Mouse (Mus musculus) lung, embryonic 14.5 days (tissue): ENCODE data around the gene Tekt4. TPM values are rescaled to one million over a fixed set of nuclear protein-coding genes. Genes with fewer than 3 reads are reported as not detected.
A peak's percentile ranks its signal among the peaks of the same experiment; 100 is the strongest.

Experiments
- ATAC-seq: fragments of 200-750 bp; cut with Nextera tagmentation; 2 replicates; pipeline ENCODE4 v1.8.0; 2017; ENCODE audit warnings: mild to moderate bottlenecking, moderate TSS enrichment, moderate library complexity; ENCODE audit not compliant: insufficient read depth
- DNase-seq: peaks from one replicate; pipeline ENCODE4 v3.0.0-alpha.2; 2015
- H3K27ac ChIP-seq: fragments of 300-500 bp; sonication (generic); 2 replicates; pipeline ENCODE4 v1.5.1; 2014; ENCODE audit warnings: low read depth, mild to moderate bottlenecking, moderate library complexity
- H3K27me3 ChIP-seq: fragments of 300-500 bp; sonication (generic); 2 replicates; pipeline ENCODE4 v1.6.1; 2014; ENCODE audit warnings: low read length, control low read depth; ENCODE audit not compliant: insufficient read depth
- H3K36me3 ChIP-seq: fragments of 300-500 bp; sonication (generic); 2 replicates; pipeline ENCODE4 v1.6.1; 2014; ENCODE audit warnings: control low read depth; ENCODE audit not compliant: insufficient read depth
- H3K4me1 ChIP-seq: fragments of 300-500 bp; sonication (generic); 2 replicates; pipeline ENCODE4 v1.6.1; 2014; ENCODE audit warnings: antibody characterized with exemption, control low read depth; ENCODE audit not compliant: insufficient read depth
- H3K4me2 ChIP-seq: fragments of 300-500 bp; sonication (generic); 2 replicates; pipeline ENCODE4 v1.6.1; 2014; ENCODE audit warnings: mild to moderate bottlenecking
- H3K4me3 ChIP-seq: fragments of 300-500 bp; sonication (generic); 2 replicates; pipeline ENCODE4 v1.5.1; 2014; ENCODE audit warnings: low read depth, low read length
- H3K9ac ChIP-seq: fragments of 300-500 bp; sonication (generic); 2 replicates; pipeline ENCODE4 v1.6.1; 2014
- H3K9me3 ChIP-seq: fragments of 300-500 bp; sonication (generic); 2 replicates; pipeline ENCODE4 v1.6.1; 2016; ENCODE audit warnings: low read depth, low read length, control low read depth
- CTCF ChIP-seq: IDR thresholded peaks from 2 replicates; pipeline ENCODE4 v1.5.1; 2016; ENCODE audit warnings: antibody characterized with exemption, low read depth
- WGBS: fragments of 180-500 bp; shearing (Covaris S2); extraction: QIAGEN DNeasy Blood & Tissue Kit; methylation state at CpG from one replicate; pipeline ENCODE4 v1.1.7; 2014; 5-methylcytosine and 5-hydroxymethylcytosine counted together
- polyA plus RNA-seq: library from polyadenylated mRNA; unstranded; fragments of >200 nt; fragmentation: Nextera tagmentation; extraction: Ambion mirVana; gene quantifications from 2 replicates; pipeline ENCODE4 v1.2.1, GENCODE M21; 2014

Gene Tekt4
- polyA plus RNA-seq, 1 experiment from 2014 or later, result 0.20 TPM

DNA sequence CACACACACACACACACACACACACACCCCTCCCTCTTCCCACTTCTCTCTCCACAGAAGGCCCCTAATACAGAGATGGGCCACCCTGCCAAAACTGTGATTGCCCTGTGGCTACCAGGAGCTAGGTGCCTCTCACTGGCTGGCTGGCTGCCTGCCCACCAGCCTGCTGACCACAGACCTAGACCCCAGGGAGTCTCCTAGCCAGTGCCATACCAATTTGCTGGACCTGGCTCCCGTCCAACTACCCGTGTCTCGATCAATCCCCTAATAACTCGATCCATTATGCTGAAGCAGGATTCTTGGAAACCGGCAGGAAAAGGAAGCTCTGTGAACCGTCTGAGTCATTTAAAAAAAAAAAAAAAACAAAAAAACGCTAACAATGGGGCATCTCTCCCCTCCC, 43.6 kb upstream of the Tekt4 start:
- 34% methylated on average over 7 of the region's 7 CpGs for WGBS
- no peak for ATAC-seq

DNA sequence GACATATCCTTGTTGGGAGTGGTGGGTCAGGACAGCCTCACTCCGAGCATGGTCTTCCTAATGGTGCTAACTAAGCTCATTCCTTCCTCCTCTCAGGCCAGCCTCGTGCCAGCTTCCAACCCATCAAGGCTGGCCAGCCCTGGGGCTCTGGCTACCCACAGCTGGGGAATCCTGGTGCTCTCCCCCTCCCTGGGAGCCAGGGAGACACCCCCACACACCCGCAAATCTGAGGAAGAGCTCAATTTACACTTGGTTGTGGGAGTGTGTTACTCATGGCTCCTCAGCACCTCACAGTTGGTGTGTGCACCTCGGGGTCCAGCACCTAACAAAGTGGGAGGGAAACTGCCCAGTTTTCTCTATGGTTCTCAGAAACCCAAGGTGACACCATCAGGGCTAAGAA, 43.2 kb upstream of the Tekt4 start:
- Histone ChIP-seq H3K4me2 (no peak overlapping the region), H3K9me3 (no peaks in the 10 kb centered on the region), H3K36me3 (no peaks in the 10 kb centered on the region), H3K27me3 (no peaks in the 10 kb centered on the region), H3K4me3 (no peak overlapping the region), H3K9ac (no peak overlapping the region), H3K27ac (no peak overlapping the region), H3K4me1 (peaks cover 16% of the 10 kb centered on the region)
- ATAC-seq, result no peak
- no peak for DNase-seq
- TF ChIP-seq CTCF, result no peak
- WGBS, result 49% methylated on average over 4 of the region's 4 CpGs

More for the DNA sequence above, 43.6 kb upstream of the Tekt4 start:
- H3K4me1 ChIP-seq, result peaks cover 12% of the 10 kb centered on the region
- DNase-seq, result no peak
- H3K4me3 ChIP-seq, result no peak overlapping the region
- H3K36me3 ChIP-seq, result no peaks in the 10 kb centered on the region
- H3K27ac ChIP-seq, result no peak overlapping the region
- no peak overlapping the region for H3K9ac ChIP-seq
- H3K27me3 ChIP-seq, result no peaks in the 10 kb centered on the region
- TF ChIP-seq CTCF, result no peak
- no peaks in the 10 kb centered on the region for H3K9me3 ChIP-seq
- no peak overlapping the region for H3K4me2 ChIP-seq

DNA sequence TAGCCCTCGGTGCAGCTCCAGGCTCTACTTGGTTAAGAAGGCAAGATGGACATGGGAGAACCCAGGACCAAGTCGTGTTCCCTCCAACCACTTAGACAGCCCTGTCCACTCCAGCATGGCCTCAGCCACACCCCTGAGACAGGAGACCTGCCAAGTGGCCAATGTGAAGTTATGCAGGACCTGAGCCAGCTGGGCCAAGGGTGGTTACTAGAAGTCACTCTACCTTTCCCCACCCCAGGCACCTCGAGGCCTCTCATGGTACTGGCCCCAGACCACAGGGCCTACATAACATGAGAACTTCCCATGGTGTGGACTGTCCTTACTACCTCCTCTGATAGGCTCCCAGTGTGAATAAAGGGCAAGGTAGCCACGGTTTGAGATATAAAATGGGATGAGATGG, 40.2 kb upstream of the Tekt4 start:
- 63% methylated on average over 4 of the region's 4 CpGs for WGBS
- H3K4me1 ChIP-seq, result peaks cover 29% of the 10 kb centered on the region
- H3K4me3 ChIP-seq, result no peak overlapping the region
- DNase-seq (no peak), ATAC-seq (no peak)
- no peak for TF ChIP-seq CTCF
- H3K36me3 ChIP-seq, result no peaks in the 10 kb centered on the region
- H3K9me3 ChIP-seq, result no peaks in the 10 kb centered on the region
- H3K9ac ChIP-seq, result no peak overlapping the region
- H3K27ac ChIP-seq, result no peak overlapping the region
- no peak overlapping the region for H3K4me2 ChIP-seq
- H3K27me3 ChIP-seq, result no peaks in the 10 kb centered on the region

DNA sequence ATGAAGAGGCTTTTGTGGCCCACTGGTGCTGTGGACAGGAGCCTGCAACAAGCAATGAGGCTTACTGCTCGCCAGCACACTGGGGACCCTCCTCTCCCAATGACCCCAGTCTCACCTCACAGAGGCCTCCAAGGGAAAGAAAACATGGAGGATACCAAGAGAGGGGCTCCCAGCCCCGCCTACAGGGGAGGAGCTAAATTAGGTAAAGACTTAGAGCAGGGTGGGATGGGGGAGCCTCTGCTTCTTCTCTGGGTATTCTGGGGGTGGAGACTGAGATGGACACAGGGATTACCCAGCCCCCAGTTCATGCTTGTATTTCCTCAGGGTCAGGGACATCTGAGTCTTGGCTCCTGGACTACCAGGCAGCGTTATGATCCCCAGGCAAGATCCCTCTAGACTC, 39.5 kb upstream of the Tekt4 start:
- ATAC-seq, result no peak; the same call in 1 of the 2 replicates
- Histone ChIP-seq H3K36me3 (no peaks in the 10 kb centered on the region), H3K4me1 (peaks cover 31% of the 10 kb centered on the region), H3K27me3 (no peaks in the 10 kb centered on the region), H3K27ac (peak overlapping the region; percentile 87), H3K4me3 (no peak overlapping the region), H3K9ac (no peak overlapping the region), H3K9me3 (no peaks in the 10 kb centered on the region), H3K4me2 (peak overlapping the region; percentile 33)
- TF ChIP-seq CTCF, result no peak
- DNase-seq, result no peak
- WGBS, result 11% methylated on average over 3 of the region's 3 CpGs

DNA sequence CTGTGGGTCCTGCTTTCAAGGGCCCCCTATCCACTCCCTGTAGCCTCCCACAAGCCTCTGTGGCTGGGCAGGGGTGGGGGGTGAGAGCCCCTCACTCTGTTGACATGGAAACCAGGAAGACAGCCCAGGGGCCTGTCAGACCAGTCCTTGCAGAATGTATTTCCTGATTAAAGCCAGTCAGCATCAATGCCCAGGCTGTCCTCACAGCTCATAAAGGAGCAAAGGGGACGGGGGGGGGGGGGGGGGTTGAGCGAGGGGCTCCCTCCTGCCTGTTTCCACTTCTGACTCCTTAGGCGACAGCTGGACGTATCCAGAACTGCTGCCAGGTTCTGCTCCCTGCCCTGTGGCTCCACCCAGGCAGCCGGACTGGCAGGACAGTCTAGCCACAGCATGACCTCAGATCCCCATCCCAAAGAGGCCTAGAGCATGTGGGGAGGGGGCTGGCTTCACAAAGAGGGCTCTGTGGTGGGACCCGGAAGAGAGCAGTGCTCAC, 38.9 kb upstream of the Tekt4 start:
- WGBS, result 2% methylated on average over 5 of the region's 6 CpGs
- Histone ChIP-seq H3K4me2 (peak overlapping the region; percentile 33), H3K36me3 (no peaks in the 10 kb centered on the region), H3K4me1 (peaks cover 31% of the 10 kb centered on the region), H3K27me3 (no peaks in the 10 kb centered on the region), H3K9ac (no peak overlapping the region; the same call in 1 of the 2 replicates), H3K9me3 (no peaks in the 10 kb centered on the region), H3K4me3 (no peak overlapping the region), H3K27ac (peak overlapping the region; percentile 87)
- ATAC-seq (peak; percentile 72), DNase-seq (peak; percentile 60)
- TF ChIP-seq CTCF, result no peak

DNA sequence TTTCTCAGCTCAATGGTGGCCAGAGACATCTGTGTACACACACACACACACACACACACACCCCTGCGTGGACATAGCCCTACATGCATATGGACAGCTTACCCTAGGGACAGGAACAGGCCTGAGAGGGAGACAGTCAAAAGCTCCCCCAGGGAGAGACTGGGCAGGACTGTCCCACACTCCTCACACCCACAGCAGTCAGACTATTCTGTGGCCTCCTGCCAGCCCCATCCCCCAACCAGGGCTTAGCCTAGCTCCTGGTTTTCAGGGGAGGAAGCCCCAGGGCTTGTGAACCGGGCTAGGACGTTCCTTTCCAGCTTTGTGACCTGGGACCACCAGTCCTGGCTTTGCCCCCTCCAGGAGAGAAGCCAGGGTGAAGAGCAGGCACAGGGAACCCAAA, 38.2 kb upstream of the Tekt4 start:
- no peak overlapping the region for H3K9ac ChIP-seq
- H3K4me3 ChIP-seq, result no peak overlapping the region
- ATAC-seq (peak; percentile 81), DNase-seq (peak; percentile 85)
- no peaks in the 10 kb centered on the region for H3K36me3 ChIP-seq
- H3K27ac ChIP-seq, result peak overlapping the region; percentile 87
- no peaks in the 10 kb centered on the region for H3K27me3 ChIP-seq
- peak overlapping the region; percentile 33 for H3K4me2 ChIP-seq
- no peak for TF ChIP-seq CTCF
- WGBS, result 9% methylated on average over 3 of the region's 3 CpGs
- peaks cover 31% of the 10 kb centered on the region for H3K4me1 ChIP-seq
- no peaks in the 10 kb centered on the region for H3K9me3 ChIP-seq

DNA sequence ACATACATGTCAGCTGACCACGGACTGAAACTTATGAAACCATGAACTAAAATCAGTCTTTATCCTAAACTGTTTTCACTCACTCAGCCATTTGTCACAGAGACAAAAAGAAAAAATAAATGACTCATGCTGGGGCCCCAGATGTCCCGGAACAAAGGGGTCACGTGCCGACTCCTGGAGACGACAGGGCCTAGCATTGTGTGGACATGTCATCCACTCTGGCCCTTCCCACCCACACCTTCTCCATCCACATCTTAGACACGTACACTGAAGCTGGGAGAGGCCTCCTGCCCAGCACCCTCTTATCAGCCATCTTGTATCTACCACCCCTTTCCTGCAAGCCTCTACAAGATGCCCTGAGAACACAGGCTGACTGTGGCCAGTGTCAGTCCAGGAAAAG, 36.4 kb upstream of the Tekt4 start:
- peaks cover 31% of the 10 kb centered on the region for H3K4me1 ChIP-seq
- no peaks in the 10 kb centered on the region for H3K36me3 ChIP-seq
- no peaks in the 10 kb centered on the region for H3K27me3 ChIP-seq
- WGBS, result 68% methylated on average over 6 of the region's 6 CpGs
- no peak overlapping the region for H3K4me3 ChIP-seq
- DNase-seq, result no peak
- no peak overlapping the region for H3K4me2 ChIP-seq
- H3K9me3 ChIP-seq, result no peaks in the 10 kb centered on the region
- TF ChIP-seq CTCF, result no peak
- ATAC-seq, result no peak
- H3K27ac ChIP-seq, result no peak overlapping the region
- H3K9ac ChIP-seq, result no peak overlapping the region

DNA sequence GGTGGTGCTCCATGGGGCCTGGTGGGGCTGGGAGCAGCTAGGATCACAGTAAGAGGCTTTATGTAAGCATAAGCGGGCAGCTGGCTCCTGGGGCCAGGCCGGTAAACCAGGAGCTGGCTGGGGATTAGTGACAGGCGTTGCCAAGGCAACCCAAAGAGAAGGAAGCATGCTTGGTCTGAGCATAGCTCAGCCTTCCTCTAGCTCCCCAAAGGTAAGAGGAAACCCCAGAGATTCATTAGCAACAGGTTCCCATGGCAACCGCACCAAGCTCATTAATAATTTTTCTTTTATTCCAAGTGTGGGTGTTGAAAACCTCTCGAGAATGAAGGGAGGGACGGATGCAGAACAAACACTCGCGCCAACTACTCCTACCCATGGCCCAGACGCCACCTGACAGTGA, 35.5 kb upstream of the Tekt4 start:
- Histone ChIP-seq H3K27ac (no peak overlapping the region), H3K4me1 (peaks cover 31% of the 10 kb centered on the region), H3K36me3 (no peaks in the 10 kb centered on the region), H3K27me3 (no peaks in the 10 kb centered on the region), H3K9me3 (no peaks in the 10 kb centered on the region), H3K4me3 (no peak overlapping the region), H3K4me2 (no peak overlapping the region), H3K9ac (no peak overlapping the region)
- TF ChIP-seq CTCF, result no peak
- 29% methylated on average over 9 of the region's 9 CpGs for WGBS
- ATAC-seq, result no peak
- DNase-seq, result peak; percentile 55
